Mouse (Mus musculus): ENCODE results near the gene Dnaja3.
A peak's percentile ranks its signal among the peaks of the same experiment; 100 is the strongest.
"Not testable (repeated sequence)": the region's sequence is repeated elsewhere in the genome, so short reads cannot be mapped to it uniquely, and the experiment has no call there.

The Dnaja3 gene

DNA sequence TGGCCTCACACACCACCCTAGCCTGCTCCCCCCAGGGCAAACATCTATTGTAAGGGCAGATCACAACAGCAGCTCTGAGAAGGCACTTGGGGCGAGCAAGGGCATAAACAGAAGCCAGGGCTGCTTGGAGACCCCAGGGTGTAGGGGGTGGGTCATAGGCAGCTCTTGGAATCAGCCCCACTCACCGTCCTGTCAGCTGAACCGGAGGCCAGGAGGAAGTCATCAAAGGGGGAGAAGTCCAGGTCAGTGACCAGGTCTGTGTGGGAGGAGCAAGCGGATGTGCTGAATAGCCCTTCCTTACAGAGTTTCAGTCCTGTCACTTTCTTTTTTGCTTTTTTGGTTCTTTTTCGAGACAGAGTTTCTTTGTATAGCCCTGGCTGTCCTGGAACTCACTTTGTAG is 30.5 kb downstream of the Dnaja3 start:
- DNase-seq (ENCODE audit: low spot score) = no peak

DNA sequence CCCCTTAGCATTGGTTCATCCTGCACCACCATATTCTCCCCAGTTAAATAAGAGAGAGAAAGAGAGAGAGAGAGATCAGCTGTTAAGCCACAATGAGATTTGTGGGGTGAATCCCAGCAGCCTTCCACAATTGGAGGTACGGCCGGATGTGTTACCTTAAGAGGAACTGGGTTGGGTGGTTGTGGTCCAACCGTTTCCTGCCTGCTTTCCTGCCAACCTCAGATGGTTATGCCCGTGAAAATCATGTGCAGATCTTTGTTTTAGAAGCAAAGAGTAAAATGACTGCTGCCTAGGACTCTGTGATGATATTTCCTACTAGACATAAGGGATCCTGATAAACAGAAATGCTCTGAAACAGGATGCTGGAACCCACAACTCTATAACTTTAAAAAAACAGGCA is 34.3 kb downstream of the Dnaja3 start:
- DNase-seq (ENCODE audit: low spot score) = no peak

DNA sequence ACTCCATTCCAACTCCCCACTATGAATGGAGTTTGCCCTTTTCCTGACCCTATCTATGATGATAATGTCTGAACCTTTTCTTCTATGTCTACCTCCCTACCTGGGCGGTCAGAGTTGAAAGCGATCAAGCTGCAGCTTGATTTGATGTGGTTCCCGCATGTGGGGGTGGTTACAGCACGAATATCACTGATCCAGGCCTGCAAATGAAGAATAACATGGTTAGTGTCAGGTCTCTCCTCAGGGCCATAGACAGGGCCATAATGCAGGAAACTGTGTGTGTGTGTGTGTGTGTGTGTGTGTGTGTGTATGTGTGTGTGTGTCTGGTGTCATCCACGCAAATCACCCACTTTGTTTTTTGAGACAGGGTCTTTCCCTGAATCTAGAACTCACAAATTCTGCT is 37.0 kb downstream of the Dnaja3 start:
- no peak for DNase-seq (ENCODE audit: low spot score)

DNA sequence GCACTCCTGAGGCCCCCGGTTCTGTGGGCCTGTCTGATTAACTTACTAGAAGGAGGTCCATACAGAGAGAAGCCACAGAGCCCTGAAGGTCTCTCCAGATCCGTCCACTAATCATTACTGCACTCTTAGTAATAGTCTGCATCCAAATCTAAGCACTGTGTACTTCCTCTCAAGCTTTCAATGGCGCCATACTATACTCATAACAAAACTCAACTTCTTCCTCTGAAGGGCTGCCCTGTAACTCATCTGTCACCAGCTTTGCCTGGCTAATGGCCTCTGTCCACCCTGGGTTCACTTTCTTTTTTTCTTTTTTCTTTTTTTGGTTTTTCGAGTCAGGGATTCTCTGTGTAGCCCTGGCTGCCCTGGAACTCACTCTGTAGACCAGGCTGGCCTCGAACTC is 38.3 kb downstream of the Dnaja3 start:
- DNase-seq (ENCODE audit: low spot score) = no peak

DNA sequence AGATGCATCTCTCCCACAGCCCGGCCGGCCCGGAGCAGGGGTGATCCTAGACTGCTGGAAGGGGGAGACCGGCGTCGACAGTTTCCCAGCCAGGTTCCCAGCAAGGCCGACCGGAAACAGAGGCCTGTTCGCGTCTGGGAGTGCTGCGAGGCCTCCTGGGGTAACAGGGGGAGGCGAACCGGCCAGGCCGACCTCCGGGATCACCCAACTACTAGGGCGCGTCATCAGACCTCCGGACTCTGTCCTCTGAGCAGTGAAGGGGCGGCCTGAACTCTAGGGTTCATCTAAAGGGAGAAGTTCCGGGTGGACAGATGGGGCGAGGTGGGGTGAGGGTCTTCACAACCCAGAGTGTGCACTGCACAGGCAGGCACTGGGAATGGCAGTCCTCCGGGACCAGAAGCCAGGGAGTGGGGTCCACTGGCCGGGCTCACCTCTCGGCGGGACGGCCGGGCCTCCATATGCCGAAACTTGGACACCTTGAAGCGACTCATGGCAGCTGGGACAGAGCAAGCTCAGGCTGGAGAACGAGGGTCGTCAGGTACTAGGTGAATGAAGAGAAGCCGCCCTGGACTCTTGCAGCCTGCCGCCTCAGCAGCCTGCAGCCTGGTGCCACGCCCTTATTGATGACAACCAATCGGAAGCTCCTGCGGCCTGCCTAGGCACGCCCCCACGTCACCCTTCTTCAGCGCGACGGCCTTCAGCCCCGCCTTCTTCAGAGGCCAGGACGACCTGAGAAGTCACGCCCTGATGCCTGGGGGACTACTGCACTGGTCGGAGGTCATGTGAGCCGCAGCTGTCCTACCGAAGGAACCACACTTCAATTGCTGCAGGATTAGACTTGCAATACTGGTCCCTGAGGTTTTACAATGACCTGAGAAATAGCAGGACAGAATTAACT is 39.6 kb downstream of the Dnaja3 start, which contains the start of gene Coro7:
Gene Coro7 (minus strand): TSS at position 657 of the 898 bp plus-strand sequence.
- DNase-seq (ENCODE audit: low spot score) = peak; percentile 99

DNA sequence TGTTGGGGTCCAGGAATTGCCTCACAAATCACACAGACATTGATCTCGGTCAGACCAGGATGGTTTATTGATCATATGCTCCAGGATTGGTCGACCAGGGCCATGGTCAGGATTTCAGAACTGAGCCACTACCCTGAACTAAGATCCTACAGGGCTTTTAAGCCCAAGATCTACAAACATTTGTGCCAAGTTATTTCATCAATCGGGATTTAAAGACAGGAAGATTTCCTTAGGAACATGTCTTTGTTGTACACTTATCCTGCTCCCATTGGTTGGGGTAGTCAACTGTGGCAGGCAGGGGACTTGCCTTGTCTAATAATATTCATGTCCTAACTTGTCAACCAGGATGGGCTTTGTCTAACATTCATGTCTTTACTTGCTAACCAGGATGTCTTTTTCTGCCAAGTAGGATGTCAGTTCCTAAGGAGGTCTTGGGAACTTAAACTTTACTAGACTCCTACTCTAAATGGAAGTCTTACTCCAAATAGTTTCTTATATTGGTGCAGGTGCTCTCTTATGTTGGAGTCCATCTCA is 41.2 kb downstream of the Dnaja3 start:
- DNase-seq (ENCODE audit: low spot score) = not testable (repeated sequence)

DNA sequence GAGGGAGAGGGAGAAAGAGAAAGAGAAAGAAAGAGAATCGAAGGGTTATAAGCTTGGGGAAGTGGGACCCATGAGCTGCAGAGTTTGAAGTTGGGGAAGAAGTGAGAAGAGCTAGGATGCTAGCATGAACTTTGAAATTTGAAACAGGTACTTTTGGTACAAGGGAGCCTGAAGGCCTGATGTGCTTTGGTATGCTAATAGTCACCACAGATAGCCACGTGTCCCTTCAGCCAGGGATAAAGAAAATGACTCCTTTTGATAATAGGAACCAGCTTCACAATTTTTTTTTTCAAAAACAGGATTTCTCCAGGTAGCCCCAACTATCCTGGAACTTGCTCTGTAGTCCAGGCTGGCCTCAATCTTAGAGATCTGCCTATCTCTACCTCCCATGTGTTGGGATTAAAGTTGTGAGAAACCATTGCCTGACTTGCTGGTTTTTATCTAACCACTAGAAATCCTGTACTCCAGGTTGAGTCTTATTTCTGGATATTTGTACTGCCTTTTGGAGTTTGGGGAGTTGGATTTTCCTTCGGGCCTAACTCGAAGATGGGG is 42.9 kb downstream of the Dnaja3 start:
- DNase-seq (ENCODE audit: low spot score) = no peak

DNA sequence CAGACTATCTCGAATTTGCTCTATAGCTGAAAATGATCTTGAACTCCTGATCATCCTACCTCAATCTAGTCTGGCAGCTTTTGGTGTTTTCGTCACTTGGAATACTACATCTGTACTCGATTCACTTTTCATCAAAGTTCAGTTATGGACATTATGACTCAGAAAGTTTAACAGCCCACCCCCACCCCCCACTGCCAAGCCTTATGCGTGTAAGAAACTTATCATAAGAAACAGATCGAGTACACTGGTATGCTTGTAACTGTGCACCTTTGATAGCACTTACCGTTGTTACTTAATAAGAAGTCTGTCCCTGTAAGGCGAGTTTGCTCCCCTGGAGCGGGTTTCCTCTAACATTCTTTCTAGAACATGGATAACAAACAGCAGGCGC is 43.4 kb downstream of the Dnaja3 start:
- no peak for DNase-seq (ENCODE audit: low spot score)

DNA sequence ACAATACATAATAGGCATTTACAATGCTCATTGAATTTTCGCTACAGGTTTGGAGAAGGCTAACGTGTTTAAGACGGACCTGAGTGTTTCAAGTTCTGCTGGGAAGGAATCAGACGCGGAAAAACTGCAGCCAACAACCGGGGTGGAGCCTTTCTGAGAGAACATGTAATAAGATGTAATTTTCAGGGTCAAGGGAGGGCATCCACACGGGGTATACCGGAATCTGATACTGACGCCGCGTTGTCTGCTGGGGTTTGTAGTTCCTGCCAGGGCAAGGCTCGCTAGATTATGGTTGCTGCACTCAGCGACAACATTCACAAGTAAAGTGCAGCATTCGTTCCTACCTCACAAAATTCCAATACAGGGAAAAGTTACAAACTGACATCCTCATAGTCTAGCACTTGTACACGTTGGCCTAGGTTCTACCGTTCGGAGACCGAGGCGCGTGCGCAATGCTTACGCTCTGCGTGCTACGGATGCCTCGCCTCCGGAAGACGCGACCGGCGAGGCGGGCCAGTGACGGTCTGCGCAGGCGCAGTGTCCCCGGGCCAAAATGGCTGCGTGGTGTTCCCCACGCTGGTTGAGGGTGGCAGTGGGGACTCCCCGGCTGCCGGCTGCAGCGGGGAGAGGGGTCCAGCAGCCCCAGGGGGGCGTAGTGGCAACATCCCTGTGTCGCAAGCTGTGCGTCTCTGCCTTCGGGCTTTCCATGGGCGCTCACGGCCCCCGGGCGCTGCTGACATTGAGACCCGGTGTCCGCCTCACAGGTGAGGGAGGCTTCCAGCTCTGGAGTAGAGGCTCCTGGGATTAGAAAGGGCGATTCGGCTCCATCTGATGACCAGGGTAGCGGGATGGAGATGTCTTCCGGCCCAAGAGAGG is 44.0 kb downstream of the Dnaja3 start:
- DNase-seq (ENCODE audit: low spot score) = peak; percentile 98

DNA sequence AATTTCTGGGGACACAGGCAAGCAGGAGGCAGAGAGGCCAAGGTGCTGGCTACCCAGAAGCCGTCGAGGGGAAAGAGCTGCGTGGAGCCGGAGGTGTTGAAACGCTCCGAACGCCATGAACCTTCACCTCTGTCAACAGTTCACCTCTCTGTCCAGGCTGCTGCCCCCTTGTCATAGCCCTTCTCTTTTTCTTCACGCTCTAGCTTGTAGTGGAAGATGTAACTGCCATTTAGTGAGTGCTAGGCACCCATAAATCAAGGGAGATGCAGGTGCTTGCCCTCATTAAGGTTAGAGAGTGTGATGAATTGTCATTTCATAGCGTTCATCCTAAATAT is 44.6 kb downstream of the Dnaja3 start:
- DNase-seq (ENCODE audit: low spot score) = no peak

DNA sequence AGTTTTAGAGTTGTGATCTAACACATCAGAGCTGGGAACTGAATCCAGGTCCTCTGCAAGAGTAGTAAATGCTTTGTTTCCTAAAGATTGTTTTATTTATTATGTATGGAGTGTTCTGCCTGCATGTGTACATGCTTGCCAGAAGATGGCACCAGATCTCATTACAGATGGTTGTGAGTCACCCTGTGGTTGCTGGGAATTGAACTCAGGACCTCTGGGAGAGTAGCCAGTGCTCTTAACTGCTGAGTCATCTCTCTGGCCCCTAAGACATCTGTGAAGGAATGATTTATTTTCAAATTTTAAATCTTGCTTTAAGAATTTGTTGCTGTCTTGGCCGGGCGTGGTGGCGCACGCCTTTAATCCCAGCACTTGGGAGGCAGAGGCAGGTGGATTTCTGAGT is 49.6 kb downstream of the Dnaja3 start:
- DNase-seq (ENCODE audit: low spot score) = not testable (repeated sequence)

DNA sequence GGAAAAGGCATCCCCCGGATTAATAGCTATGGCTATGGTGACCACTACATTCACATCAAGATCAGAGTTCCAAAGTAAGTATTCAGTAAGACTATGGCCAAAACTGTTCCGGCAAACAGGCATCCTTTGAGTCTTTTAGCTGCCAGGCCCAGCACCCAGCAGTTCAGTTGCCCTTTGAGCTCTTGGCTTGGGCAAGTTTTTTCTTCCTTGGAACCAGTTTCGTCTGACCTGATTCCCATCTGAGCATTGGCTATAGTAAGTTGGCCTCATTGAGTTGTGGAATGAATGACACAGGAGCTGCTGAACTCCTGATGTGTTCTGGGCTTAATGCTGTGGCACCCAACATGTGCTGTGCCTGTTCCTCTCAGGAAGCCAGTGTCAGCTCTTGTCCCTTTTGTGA is 61.4 kb downstream of the Dnaja3 start:
- DNase-seq (ENCODE audit: low spot score) = no peak

DNA sequence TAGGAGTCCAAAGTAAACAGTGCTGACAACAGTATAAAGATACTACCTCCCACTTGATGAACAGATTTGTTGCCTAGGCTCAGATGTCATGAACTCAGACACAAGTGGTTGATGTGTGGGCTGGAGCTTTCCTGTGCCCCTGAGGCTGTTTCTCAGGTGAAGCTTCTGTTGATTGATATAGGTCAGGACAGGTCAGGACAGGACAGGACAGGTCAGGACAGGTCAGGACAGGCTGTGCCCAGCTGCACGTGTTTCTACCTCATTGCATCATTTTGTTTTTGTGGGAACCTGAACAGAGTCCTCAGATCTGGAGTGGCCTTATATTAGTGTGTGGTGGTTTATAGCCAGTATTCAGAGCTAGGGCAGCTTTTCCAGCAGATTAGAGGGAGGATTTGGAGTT is 62.9 kb downstream of the Dnaja3 start:
- no peak for DNase-seq (ENCODE audit: low spot score)

DNA sequence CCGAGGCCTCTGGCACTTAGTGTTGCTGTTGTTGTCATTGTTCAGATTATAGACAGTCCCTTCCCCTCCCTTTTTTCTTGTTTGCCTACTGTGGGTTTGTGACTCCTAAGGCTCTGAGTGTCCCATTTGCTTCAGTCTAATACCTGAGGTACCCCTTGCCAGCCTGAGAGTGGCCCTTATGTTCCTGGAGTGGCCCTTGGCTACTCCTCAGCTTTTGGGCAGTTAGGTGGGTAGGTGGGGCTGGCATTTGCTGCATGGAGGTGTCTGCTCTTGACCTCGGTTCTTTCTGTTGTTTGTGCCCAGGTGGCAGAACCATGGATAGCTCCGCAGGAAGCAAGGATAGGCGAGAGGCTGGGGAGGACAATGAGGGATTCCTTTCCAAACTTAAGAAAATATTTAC is 65.8 kb downstream of the Dnaja3 start:
- no peak for DNase-seq (ENCODE audit: low spot score)

DNA sequence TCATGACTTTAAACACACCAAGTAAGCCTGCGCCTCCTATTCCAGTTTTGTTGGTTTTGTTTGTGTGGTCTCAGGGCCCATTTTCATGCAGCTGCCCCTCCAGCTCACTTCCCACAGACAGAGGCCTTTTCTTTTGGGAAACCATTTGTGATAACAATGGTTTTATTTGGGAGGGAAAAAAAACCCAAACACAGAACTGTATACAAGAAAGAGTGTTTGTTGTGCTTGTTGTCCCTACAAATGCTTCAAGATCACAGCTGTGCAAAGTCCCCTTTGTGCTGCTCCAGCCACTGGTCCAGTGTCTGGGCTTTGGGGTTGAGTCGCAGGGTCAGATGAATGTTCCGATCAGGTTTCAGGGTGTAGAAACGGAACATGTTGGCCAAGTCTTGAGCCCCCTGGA is 71.4 kb downstream of the Dnaja3 start:
- DNase-seq (ENCODE audit: low spot score) = no peak

DNA sequence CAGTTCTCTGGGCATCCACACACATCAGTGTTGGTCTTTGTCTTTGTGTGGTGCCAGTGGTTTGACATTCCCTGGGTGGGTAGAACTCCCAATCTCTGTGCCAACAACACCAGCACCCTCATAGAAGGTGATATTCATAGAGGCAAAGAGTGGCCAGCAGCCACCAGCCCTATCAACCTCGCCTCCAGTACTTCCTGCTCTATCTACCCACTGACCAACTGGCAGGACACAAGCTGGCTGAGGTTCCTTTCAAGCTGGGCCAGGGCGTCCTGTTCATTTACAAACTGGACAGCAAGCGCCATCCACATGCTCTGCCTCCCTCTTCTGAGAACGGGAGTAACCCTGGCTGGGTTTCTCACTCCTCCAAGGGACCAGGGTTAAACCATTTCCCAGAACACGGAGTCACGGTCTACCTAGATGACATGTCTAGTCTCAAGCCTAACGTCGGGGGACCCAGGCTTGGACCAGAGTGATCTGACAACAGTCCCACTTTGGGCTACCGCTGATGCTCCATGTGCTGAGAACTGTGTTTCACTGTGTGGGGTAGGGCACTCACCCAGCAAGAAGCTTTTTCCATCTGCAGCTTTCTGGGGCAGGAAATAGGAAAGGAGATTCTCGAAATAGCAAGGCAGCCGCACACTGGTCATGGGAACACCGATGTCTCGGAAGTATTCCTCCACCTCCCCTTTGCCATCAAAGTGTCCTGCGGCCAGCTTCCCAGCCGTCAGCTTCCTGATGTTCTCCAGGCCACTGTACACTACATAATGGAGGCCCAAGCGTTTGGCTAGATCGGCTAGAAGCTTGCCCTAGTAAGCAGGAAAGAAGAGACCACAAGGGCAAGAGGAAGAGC is 74.3 kb downstream of the Dnaja3 start:
- DNase-seq (ENCODE audit: low spot score) = no peak

DNA sequence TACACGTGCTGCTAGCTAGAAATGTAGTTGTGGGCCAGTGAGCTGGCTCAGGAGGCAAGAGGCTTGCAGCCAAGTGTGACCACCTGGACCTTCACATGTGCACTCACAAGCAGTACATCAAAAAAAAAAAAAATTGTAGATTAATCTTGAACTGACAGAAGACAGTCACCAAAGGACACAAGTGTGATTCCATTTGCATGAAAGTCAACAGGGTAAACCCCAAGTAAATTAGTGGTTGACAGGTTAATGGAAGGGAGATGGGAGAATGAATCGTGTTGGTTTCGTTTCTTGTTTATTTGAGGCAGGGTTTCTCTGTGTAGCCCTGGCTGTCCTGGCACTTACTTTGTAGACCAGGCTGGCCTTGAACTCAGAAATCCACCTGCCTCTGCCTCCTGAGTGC is 78.1 kb downstream of the Dnaja3 start:
- DNase-seq (ENCODE audit: low spot score) = no peak

DNA sequence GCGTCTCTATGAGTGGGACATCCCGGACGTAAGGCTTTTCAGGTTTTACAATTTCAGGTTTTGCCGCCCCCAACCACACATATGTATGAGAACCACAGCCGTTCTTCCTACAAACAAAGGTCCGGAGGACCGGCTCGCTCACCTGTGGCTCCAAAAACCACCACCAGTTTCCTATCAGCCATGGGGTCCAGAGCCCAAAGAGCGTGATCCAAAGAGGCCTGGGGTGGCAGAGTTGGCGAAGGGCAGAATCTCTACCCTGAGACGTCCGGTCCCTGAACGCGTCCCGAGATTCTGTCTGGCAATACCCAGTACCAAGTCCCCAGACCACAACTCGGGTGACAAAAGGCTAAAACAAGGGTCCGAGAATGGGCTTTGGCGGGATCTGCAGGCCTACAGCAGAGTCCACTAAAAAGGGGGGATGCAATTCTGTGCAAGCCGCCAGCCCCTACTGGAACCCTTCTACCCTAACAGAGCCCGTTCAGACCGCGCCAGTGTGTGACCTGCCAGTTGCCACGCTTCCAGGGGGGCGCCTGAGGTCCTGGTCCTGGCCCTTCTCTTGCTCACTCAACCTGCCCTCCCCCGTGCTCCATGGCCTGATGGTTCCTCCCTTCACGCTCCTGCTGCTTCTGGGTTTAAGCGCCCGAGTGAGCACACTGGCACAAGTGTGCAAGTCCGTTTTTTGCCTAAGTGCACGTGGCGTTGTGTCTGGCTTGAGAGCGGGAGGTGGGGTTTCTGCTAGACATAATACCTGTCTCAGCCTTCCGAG is 79.1 kb downstream of the Dnaja3 start, which contains the start of gene Nmral1:
Gene Nmral1 (minus strand): TSS at position 604 of the 766 bp plus-strand sequence.
- peak; percentile 89 for DNase-seq (ENCODE audit: low spot score)

DNA sequence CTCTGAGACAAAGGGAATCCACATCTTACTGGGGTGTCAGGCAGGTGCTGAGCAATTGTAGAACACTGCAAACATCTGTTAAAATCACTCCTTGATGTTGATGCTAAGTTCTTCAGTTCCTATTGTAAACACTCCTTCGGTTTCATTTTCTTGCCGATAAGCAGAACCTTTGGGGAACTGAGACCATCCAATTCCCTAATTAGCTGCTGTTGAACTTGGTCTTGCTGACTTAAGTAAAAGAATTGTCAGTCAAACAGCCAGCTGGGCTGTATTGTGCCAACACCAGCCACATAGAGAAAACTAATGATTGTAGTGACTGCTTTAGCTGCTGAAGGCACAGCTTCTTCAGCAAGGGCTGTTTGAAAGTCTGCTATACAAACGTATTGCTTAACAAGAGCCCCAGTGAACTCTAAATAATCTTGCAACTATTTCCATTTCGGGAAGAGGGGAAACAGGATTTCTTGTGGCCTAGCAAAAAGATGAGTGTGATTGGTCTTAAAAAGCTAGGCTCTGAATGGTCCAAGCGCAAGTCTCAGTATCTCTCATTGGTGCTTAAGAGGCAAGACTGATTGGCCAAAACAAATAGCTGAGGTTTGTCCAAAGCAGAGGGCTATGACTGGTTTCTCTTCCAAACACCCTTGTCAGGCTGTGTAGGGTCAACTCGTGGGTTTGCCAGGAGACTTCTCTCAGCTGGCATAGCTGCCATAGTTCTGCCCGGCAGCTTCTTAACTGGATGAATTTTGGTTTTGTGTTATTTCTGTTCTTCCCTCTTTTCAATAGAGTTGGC is 82.5 kb downstream of the Dnaja3 start:
- no peak for DNase-seq (ENCODE audit: low spot score)

DNA sequence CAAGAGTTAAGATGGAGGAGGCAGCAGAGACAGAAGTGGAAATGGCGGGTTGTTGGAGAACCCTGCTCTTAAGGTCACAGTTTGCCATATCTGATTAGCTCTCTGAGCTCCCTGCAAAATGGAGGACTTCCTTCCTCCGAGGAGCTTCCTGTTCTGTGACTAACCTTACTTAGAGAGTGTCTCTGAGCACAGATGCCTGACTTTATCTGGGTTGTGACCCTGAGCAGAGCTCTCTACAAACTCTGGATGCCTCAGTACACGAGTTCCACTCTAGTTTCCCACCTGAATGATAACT is 83.1 kb downstream of the Dnaja3 start:
- DNase-seq (ENCODE audit: low spot score) = no peak
